Mouse (Mus musculus): ENCODE measurements around the gene Bach2. TPM values are rescaled to one million over a fixed set of nuclear protein-coding genes. Genes with fewer than 3 reads are reported as not detected.

The Bach2 gene
- polyA plus RNA-seq, 1 experiment = 0.11 TPM

DNA sequence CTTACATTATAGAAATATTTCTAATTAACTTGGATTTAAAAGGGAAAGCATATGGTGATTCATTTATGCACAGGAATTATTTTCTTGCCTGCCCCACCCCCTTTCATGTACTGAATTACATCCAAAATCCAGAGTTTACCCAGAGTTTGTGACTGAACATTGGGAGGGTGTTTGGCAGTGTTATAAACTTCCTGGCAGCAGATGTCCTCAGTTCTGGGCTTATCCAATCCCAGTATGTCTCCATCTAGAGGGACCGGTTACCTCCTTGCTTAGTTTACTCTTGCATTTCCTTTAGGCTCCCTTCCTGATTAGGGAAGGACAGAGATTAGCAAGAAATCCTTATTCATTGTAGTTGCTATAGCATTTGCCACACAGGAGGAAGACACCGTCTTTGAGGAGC, 146.5 kb downstream of the Bach2 start:
- H3K36me3 ChIP-seq (ENCODE audit: control insufficient read depth, insufficient read depth) = no peaks in the 10 kb centered on the region
- no peak overlapping the region for H3ac ChIP-seq (ENCODE audit: control insufficient read depth, insufficient read length, low read depth)
- no peak overlapping the region for H3K4me3 ChIP-seq (ENCODE audit: insufficient read depth, poor library complexity, severe bottlenecking)
- no peaks in the 10 kb centered on the region for H3K79me2 ChIP-seq (ENCODE audit: control insufficient read depth, insufficient read depth)
- no peaks in the 10 kb centered on the region for H3K27me3 ChIP-seq (ENCODE audit: control insufficient read depth, insufficient read depth, insufficient read length)
- H3K79me3 ChIP-seq (ENCODE audit: low read depth) = no peaks in the 10 kb centered on the region
- TF ChIP-seq MAX (IDR thresholded peaks at IDR 0.05) = no peak

DNA sequence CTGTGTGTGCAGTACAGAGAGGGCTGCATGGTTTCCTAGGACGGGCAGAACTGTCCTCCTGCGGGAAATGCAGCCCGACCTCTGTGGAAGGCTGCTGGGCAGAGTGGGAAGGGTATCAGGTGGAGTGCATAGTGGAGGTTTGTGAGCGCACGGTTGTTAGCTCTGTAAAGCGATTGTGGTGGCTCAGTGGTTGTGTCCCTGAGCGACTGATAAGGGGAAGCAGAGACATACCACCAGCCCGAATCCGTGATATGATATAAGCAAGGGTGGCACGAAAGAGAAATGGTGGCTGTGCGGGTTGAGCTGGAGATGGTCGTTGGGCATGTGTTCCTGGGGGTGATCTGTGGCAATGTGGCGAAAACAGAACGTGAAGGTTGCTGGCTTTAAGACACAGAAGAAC, 147.0 kb downstream of the Bach2 start:
- no peaks in the 10 kb centered on the region for H3K36me3 ChIP-seq (ENCODE audit: control insufficient read depth, insufficient read depth)
- no peaks in the 10 kb centered on the region for H3K79me3 ChIP-seq (ENCODE audit: low read depth)
- no peaks in the 10 kb centered on the region for H3K27me3 ChIP-seq (ENCODE audit: control insufficient read depth, insufficient read depth, insufficient read length)
- no peak overlapping the region for H3K4me3 ChIP-seq (ENCODE audit: insufficient read depth, poor library complexity, severe bottlenecking)
- no peak for TF ChIP-seq MAX (IDR thresholded peaks at IDR 0.05)
- no peak for TF ChIP-seq MYOD1 (IDR thresholded peaks at IDR 0.05; ENCODE audit: control insufficient read depth, insufficient read length, low read depth)
- no peak for TF ChIP-seq CEBPB (IDR thresholded peaks at IDR 0.05; ENCODE audit: low read depth)
- TF ChIP-seq MYOG (IDR thresholded peaks at IDR 0.05; ENCODE audit: control insufficient read depth, extremely low read depth, insufficient read length) = no peak
- no peak for TF ChIP-seq USF1 (IDR thresholded peaks at IDR 0.05; ENCODE audit: low read depth)
- TF ChIP-seq CTCF (IDR thresholded peaks at IDR 0.05; ENCODE audit: control insufficient read depth, insufficient read depth, insufficient read length) = no peak
- TF ChIP-seq FOSL1 (IDR thresholded peaks at IDR 0.05; ENCODE audit: insufficient read depth, low read length, poor library complexity, severe bottlenecking) = no peak
- no peak overlapping the region for H3ac ChIP-seq (ENCODE audit: control insufficient read depth, insufficient read length, low read depth)
- no peaks in the 10 kb centered on the region for H3K79me2 ChIP-seq (ENCODE audit: control insufficient read depth, insufficient read depth)

DNA sequence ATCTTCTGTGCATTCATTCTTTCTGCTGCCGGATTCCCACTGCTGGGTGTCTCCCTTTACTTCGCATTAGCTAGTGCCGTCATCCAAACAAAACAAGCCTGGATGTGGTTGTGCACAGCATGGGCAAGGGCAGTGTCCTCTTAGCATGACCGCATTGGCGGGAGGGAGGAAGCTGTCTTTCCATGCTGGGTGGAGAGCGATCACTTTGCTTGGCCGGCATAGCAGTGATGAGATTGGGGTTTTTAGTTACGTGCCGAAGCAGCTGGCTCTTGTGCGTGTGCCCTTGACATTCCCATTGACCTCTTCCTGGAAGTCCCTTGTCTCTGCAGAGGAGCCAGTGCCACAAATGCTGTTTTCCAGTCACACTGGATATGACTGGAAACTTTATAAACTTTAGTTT, 147.7 kb downstream of the Bach2 start:
- no peaks in the 10 kb centered on the region for H3K27me3 ChIP-seq (ENCODE audit: control insufficient read depth, insufficient read depth, insufficient read length)
- no peaks in the 10 kb centered on the region for H3K36me3 ChIP-seq (ENCODE audit: control insufficient read depth, insufficient read depth)
- H3K79me3 ChIP-seq (ENCODE audit: low read depth) = no peaks in the 10 kb centered on the region
- H3K79me2 ChIP-seq (ENCODE audit: control insufficient read depth, insufficient read depth) = no peaks in the 10 kb centered on the region
- TF ChIP-seq MAX (IDR thresholded peaks at IDR 0.05) (no peak), FOSL1 (IDR thresholded peaks at IDR 0.05; ENCODE audit: insufficient read depth, low read length, poor library complexity, severe bottlenecking) (no peak), CEBPB (IDR thresholded peaks at IDR 0.05; ENCODE audit: low read depth) (no peak), CTCF (IDR thresholded peaks at IDR 0.05; ENCODE audit: control insufficient read depth, insufficient read depth, insufficient read length) (no peak), MYOG (IDR thresholded peaks at IDR 0.05; ENCODE audit: control insufficient read depth, extremely low read depth, insufficient read length) (no peak), MYOD1 (IDR thresholded peaks at IDR 0.05; ENCODE audit: control insufficient read depth, insufficient read length, low read depth) (no peak)
- no peak overlapping the region for H3ac ChIP-seq (ENCODE audit: control insufficient read depth, insufficient read length, low read depth)
- H3K4me3 ChIP-seq (ENCODE audit: insufficient read depth, poor library complexity, severe bottlenecking) = no peak overlapping the region

DNA sequence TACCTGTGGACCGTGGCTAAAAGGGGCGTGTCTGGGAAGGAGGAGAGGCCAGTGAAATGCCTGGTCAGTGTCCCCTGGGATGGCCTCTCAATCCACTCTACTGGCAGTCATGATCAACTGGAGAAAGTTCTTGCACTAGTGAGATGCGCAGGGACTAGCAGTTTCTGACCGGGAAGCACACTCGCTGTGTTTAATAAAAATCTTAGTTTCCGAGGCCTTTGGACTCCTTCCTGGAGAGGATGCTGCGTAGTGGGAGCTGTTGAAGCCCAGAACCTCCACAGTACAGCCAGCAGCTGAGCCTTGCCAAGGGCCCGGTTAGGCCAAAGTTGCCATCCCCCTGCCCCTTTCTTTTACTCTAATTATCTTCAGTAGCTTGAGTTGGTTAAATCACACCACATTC, 148.3 kb downstream of the Bach2 start:
- no peaks in the 10 kb centered on the region for H3K79me3 ChIP-seq (ENCODE audit: low read depth)
- no peak overlapping the region for H3K4me3 ChIP-seq (ENCODE audit: insufficient read depth, poor library complexity, severe bottlenecking)
- no peak for TF ChIP-seq MAX (IDR thresholded peaks at IDR 0.05)
- no peak for TF ChIP-seq MYOD1 (IDR thresholded peaks at IDR 0.05; ENCODE audit: control insufficient read depth, insufficient read length, low read depth)
- H3ac ChIP-seq (ENCODE audit: control insufficient read depth, insufficient read length, low read depth) = no peak overlapping the region
- no peaks in the 10 kb centered on the region for H3K79me2 ChIP-seq (ENCODE audit: control insufficient read depth, insufficient read depth)
- no peaks in the 10 kb centered on the region for H3K27me3 ChIP-seq (ENCODE audit: control insufficient read depth, insufficient read depth, insufficient read length)
- no peaks in the 10 kb centered on the region for H3K36me3 ChIP-seq (ENCODE audit: control insufficient read depth, insufficient read depth)

DNA sequence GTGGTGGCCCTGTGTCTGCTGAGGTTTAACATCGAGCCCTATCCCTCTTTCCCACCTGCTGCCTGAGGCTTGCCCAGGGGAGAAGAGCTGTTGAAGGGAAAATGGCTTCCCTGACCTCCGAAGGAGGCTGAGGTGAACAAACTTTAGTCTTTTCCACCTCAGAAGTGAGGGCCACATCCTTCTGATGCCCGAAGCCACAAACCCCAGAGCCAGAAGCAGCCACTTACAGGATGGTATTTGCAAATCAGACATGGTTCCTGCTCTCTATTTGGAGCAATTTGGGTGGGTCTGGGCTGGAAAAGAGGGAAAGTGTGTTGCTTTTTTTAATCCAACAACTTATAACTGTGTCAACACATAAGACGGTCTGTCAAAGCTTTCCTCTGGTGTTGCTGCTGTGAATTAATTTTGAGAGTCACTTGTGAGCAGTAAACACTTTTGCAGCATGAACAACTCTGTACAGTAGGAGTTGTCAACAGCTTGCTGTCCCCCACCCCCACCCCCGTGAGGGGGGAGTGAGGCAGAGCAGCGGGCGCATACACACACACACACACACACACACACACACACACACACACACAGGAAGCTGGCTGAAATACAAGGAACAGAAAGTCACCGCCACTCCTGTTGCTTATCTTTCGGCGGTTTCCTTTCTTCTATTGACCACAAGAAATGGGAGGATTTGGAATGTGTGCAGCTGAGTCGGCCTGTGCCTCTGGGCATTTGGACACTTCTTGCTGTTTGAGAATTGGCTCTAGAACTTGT, 149.1 kb downstream of the Bach2 start:
- no peak overlapping the region for H3K4me3 ChIP-seq (ENCODE audit: insufficient read depth, poor library complexity, severe bottlenecking)
- no peaks in the 10 kb centered on the region for H3K36me3 ChIP-seq (ENCODE audit: control insufficient read depth, insufficient read depth)

DNA sequence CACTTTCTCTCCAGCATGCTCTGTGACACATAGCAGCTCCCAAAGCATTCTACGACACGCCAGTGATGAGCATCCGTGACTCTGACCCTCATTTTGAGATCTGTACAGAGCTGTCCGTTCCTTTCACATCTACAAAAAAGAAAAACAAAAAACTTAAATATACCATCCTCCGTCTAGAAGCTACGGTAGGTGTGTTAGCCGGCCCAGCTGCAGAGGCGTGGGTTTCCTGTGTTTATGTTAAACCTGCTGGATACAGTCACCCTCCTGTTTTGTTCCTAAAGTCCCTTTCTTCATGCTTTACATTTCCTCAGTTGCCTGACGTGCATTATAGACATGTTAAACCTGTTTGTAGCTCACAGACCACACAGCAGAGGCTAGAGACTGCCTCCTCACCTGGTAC, 150.0 kb downstream of the Bach2 start:
- Histone ChIP-seq H3K79me2 (ENCODE audit: control insufficient read depth, insufficient read depth) (no peaks in the 10 kb centered on the region), H3ac (ENCODE audit: control insufficient read depth, insufficient read length, low read depth) (no peak overlapping the region), H3K79me3 (ENCODE audit: low read depth) (no peaks in the 10 kb centered on the region), H3K4me3 (ENCODE audit: insufficient read depth, poor library complexity, severe bottlenecking) (no peak overlapping the region), H3K27me3 (ENCODE audit: control insufficient read depth, insufficient read depth, insufficient read length) (no peaks in the 10 kb centered on the region), H3K36me3 (ENCODE audit: control insufficient read depth, insufficient read depth) (no peaks in the 10 kb centered on the region)
- no peak for TF ChIP-seq CTCF (IDR thresholded peaks at IDR 0.05; ENCODE audit: control insufficient read depth, insufficient read depth, insufficient read length)
- no peak for TF ChIP-seq MYOG (IDR thresholded peaks at IDR 0.05; ENCODE audit: control insufficient read depth, extremely low read depth, insufficient read length)
- TF ChIP-seq CEBPB (IDR thresholded peaks at IDR 0.05; ENCODE audit: low read depth) = no peak
- no peak for TF ChIP-seq MYOD1 (IDR thresholded peaks at IDR 0.05; ENCODE audit: control insufficient read depth, insufficient read length, low read depth)
- TF ChIP-seq FOSL1 (IDR thresholded peaks at IDR 0.05; ENCODE audit: insufficient read depth, low read length, poor library complexity, severe bottlenecking) = no peak
- no peak for TF ChIP-seq MAX (IDR thresholded peaks at IDR 0.05)
- no peak for TF ChIP-seq USF1 (IDR thresholded peaks at IDR 0.05; ENCODE audit: low read depth)

More for the DNA sequence above, 149.1 kb downstream of the Bach2 start:
- H3K79me3 ChIP-seq (ENCODE audit: low read depth) = no peaks in the 10 kb centered on the region
- H3K79me2 ChIP-seq (ENCODE audit: control insufficient read depth, insufficient read depth) = no peaks in the 10 kb centered on the region
- no peak overlapping the region for H3ac ChIP-seq (ENCODE audit: control insufficient read depth, insufficient read length, low read depth)
- TF ChIP-seq MYOG (IDR thresholded peaks at IDR 0.05; ENCODE audit: control insufficient read depth, extremely low read depth, insufficient read length) = no peak
- TF ChIP-seq MYOD1 (IDR thresholded peaks at IDR 0.05; ENCODE audit: control insufficient read depth, insufficient read length, low read depth) = no peak
- no peak for TF ChIP-seq USF1 (IDR thresholded peaks at IDR 0.05; ENCODE audit: low read depth)
- no peak for TF ChIP-seq CTCF (IDR thresholded peaks at IDR 0.05; ENCODE audit: control insufficient read depth, insufficient read depth, insufficient read length)
- no peak for TF ChIP-seq FOSL1 (IDR thresholded peaks at IDR 0.05; ENCODE audit: insufficient read depth, low read length, poor library complexity, severe bottlenecking)
- no peak for TF ChIP-seq CEBPB (IDR thresholded peaks at IDR 0.05; ENCODE audit: low read depth)
- TF ChIP-seq MAX (IDR thresholded peaks at IDR 0.05) = no peak
- H3K27me3 ChIP-seq (ENCODE audit: control insufficient read depth, insufficient read depth, insufficient read length) = no peaks in the 10 kb centered on the region

All from C2C12 (cell line).